28 mouse cellular contexts compared by ENCODE assay signal in the genomic region with DNA sequence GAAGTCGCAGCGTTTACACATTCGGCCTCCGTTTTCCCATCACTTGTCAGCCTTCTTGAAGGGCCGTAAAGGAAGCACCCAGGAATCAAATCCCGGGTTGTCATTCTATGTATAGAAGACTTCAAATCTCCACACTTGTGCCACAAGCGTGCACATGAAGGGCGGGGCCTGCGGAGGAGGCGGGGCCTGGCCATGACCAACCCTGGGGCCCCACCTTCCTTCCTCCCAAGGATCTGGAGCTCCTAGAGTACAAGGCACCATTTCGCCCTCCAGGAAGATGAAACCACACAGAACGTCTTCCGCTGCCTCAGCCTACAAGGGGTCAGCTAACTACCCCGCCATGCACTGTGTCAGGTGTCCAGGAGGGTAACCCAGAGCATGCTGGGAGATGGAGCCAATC. TPM values are rescaled to one million over a fixed set of nuclear protein-coding genes. Genes with fewer than 3 reads are reported as not detected.
A peak's percentile ranks its signal among the peaks of the same experiment; 100 is the strongest.
DNase-seq lines count a peak whose midpoint lies in the region; ATAC-seq lines count a peak whose summit lies in the region.
"Had no signal": no experiment of that assay in that cellular context is flagged by ENCODE, and none has a peak within 500 bp of the region (broad histone marks: within the 10 kb centered on the region; RNA-seq: fewer than 3 reads in every experiment).

No protein-coding gene starts in this region.

- H3K4me3 ChIP-seq in erythroblast, embryonic 14.5 days (replicated peaks), result peak overlapping the region; percentile 42
- peak overlapping the region; percentile 13 for H3K4me3 ChIP-seq in liver, embryonic 15.5 days (replicated peaks)
- H3K4me3 ChIP-seq: forebrain, embryonic 15.5 days; heart, embryonic 10.5 days; layer of hippocampus, adult 2 months; limb, embryonic 10.5 days; midbrain, embryonic 12.5 days had no signal

- 0 out of 2 replicates have a peak overlapping the region, but pooled peaks have one; percentile 26 for H3K27ac ChIP-seq in liver, embryonic 15.5 days (replicated peaks)
- H3K27ac ChIP-seq: forebrain, embryonic 15.5 days; layer of hippocampus, adult 2 months; limb, embryonic 10.5 days; midbrain, embryonic 12.5 days had no signal

- no peaks in the 10 kb centered on the region for H3K9me3 ChIP-seq in erythroblast, embryonic 14.5 days (ENCODE audit: control insufficient read depth, low read length)
- no peaks in the 10 kb centered on the region for H3K9me3 ChIP-seq in liver, embryonic 15.5 days (replicated peaks)
- H3K9me3 ChIP-seq: forebrain, embryonic 15.5 days; heart, embryonic 10.5 days; limb, embryonic 10.5 days; midbrain, embryonic 12.5 days had no signal

- intact Hi-C loops in left cerebral cortex, postnatal 10 days (cut with DNase I), result no loop called here

- H3K9ac ChIP-seq in liver, embryonic 15.5 days, result peak overlapping the region; percentile 28; the same call in 1 of the 2 replicates
- H3K9ac ChIP-seq: forebrain, embryonic 15.5 days; midbrain, embryonic 12.5 days had no signal

- H3K36me3 ChIP-seq in erythroblast, embryonic 14.5 days (ENCODE audit: control insufficient read depth), result peaks cover 56% of the 10 kb centered on the region
- peaks cover 34% of the 10 kb centered on the region for H3K36me3 ChIP-seq in liver, embryonic 15.5 days (replicated peaks)
- H3K36me3 ChIP-seq: forebrain, embryonic 15.5 days; midbrain, embryonic 12.5 days had no signal

- no peaks in the 10 kb centered on the region for H3K27me3 ChIP-seq in erythroblast, embryonic 14.5 days (ENCODE audit: control insufficient read depth)
- H3K27me3 ChIP-seq in liver, embryonic 15.5 days, result no peaks in the 10 kb centered on the region

- H3K4me2 ChIP-seq in liver, embryonic 15.5 days, result peak overlapping the region; percentile 61
- H3K4me2 ChIP-seq: forebrain, embryonic 15.5 days; midbrain, embryonic 12.5 days had no signal

- H3K4me1 ChIP-seq in erythroblast, embryonic 14.5 days (ENCODE audit: control insufficient read depth), result peaks cover 59% of the 10 kb centered on the region
- peaks cover 71% of the 10 kb centered on the region for H3K4me1 ChIP-seq in liver, embryonic 15.5 days (replicated peaks)

- DNase-seq in thymus, postnatal 4 days, result peak; percentile 50
- DNase-seq in thymus, postnatal 25 days, result no peak
- no peak for DNase-seq in left cerebral cortex, postnatal 10 days (ENCODE audit: extremely low spot score in 1 of 2, low spot score in 2 of 2)
- no peak for DNase-seq in frontal cortex, postnatal 25 days (ENCODE audit: low spot score in 2 of 2)
- DNase-seq in heart, adult 8-10 months (ENCODE audit: low spot score), result no peak
- DNase-seq: adrenal gland, postnatal 25 days; cerebellum, adult 11-12 months; cerebellum, postnatal 36 days; kidney, adult 11 months; layer of hippocampus, postnatal 36 days; lung, adult 18-20 months; right cerebral cortex, postnatal 4 days had no signal

- WGBS in liver, embryonic 15.5 days (ENCODE audit: insufficient replicate concordance), result 59% methylated on average over 14 of the region's 14 CpGs

- ATAC-seq in liver, embryonic 15.5 days (ENCODE audit: insufficient read depth), result no peak
- ATAC-seq: forebrain, embryonic 15.5 days had no signal

RNA-seq across cellular contexts. Expression of gene Slc12a4, which starts 4.8 kb away (rescaled TPM):
- polyA plus RNA-seq in erythroblast, embryonic 14.5 days (2012), result 1.7 and 1.9 TPM in 2 replicates
- polyA plus RNA-seq in liver, embryonic 15.5 days (2015; fragmentation: Nextera tagmentation; extraction: Ambion mirVana), result 10.6 and 11.9 TPM in 2 replicates
- total RNA-seq in left cerebral cortex, postnatal 10 days (2021), result 10 to 100 TPM; 20.4 to 20.9 TPM
- total RNA-seq in heart, adult 8-10 months (2022), result 10 to 100 TPM; 39.9 to 50.4 (median 43.5) TPM

RNA-seq across cellular contexts. Expression of gene Lcat, which starts 17.9 kb away (rescaled TPM):
- polyA plus RNA-seq in erythroblast, embryonic 14.5 days (2012), result 0.33 and 0.36 TPM in 2 replicates
- 70.8 and 85.2 TPM in 2 replicates for polyA plus RNA-seq in liver, embryonic 15.5 days (2015; fragmentation: Nextera tagmentation; extraction: Ambion mirVana)
- total RNA-seq in left cerebral cortex, postnatal 10 days (2021), result 10 to 100 TPM; 13.0 to 14.1 TPM
- 1 to 10 TPM in 1 of 4 experiments, under 1 TPM in 3; 0.34 to 1.7 (median 0.57) TPM for total RNA-seq in heart, adult 8-10 months (2022)
- total RNA-seq: monocyte, adult 5-6 weeks had no signal

RNA-seq across cellular contexts. Expression of gene Dpep3, which starts 18.1 kb away (rescaled TPM):
- not detected in 2 replicates for polyA plus RNA-seq in erythroblast, embryonic 14.5 days (2012)
- not detected in 2 replicates for polyA plus RNA-seq in liver, embryonic 15.5 days (2015; fragmentation: Nextera tagmentation; extraction: Ambion mirVana)
- total RNA-seq in left cerebral cortex, postnatal 10 days (2021), result not detected
- not detected for total RNA-seq in heart, adult 8-10 months (2022)
- total RNA-seq: adrenal gland, postnatal 25 days; gastrocnemius, adult 18-20 months; gastrocnemius, postnatal 4 days; layer of hippocampus, adult 2 months; layer of hippocampus, postnatal 36 days had no signal
- polyA plus RNA-seq: C2C12; forebrain, embryonic 15.5 days; heart, embryonic 10.5 days; heart, postnatal 0 days; hindbrain, embryonic 11.5 days; kidney, embryonic 16.5 days; limb, embryonic 10.5 days; midbrain, embryonic 12.5 days; neural tube, embryonic 11.5 days; stomach, embryonic 16.5 days had no signal

RNA-seq across cellular contexts. Expression of gene Psmb10, which starts 22.9 kb away (rescaled TPM):
- 3.2 and 4.6 TPM in 2 replicates for polyA plus RNA-seq in erythroblast, embryonic 14.5 days (2012)
- 45.0 and 47.9 TPM in 2 replicates for polyA plus RNA-seq in liver, embryonic 15.5 days (2015; fragmentation: Nextera tagmentation; extraction: Ambion mirVana)
- total RNA-seq in left cerebral cortex, postnatal 10 days (2021), result 10 to 100 TPM; 74.6 to 80.0 TPM
- 10 to 100 TPM; 54.6 to 72.9 (median 62.2) TPM for total RNA-seq in heart, adult 8-10 months (2022)

RNA-seq across cellular contexts. Expression of gene Ctrl, which starts 27.4 kb away (rescaled TPM):
- not detected in 2 replicates for polyA plus RNA-seq in erythroblast, embryonic 14.5 days (2012)
- polyA plus RNA-seq in liver, embryonic 15.5 days (2015; fragmentation: Nextera tagmentation; extraction: Ambion mirVana), result 0.20 and 0.36 TPM in 2 replicates
- total RNA-seq in left cerebral cortex, postnatal 10 days (2021), result 1 to 10 TPM in 1 of 2 experiments, under 1 TPM in 1; 0.90 to 1.5 TPM
- total RNA-seq in heart, adult 8-10 months (2022), result under 1 TPM in 1 of 4 experiments, not detected in 3; 0.44 TPM
- total RNA-seq: monocyte, adult 5-6 weeks had no signal

Comparison
In these comparisons a context has a peak if more than half of its experiments do, and no peak if none do; other contexts are left out.
1. RNA of gene Lcat, which starts 17.9 kb away (total RNA-seq): 13.0 to 14.1 TPM in left cerebral cortex, postnatal 10 days; 0.34 to 1.7 TPM in heart, adult 8-10 months; every median in the first group is over 4 times any median in the second.